Mouse (Mus musculus) gastrocnemius, adult 2 months (tissue): Measurements from ENCODE around the gene Traf7. TPM values are rescaled to one million over a fixed set of nuclear protein-coding genes. Genes with fewer than 3 reads are reported as not detected.
A peak's percentile ranks its signal among the peaks of the same experiment; 100 is the strongest.

Experiments
- DNase-seq: peaks from one replicate; pipeline ENCODE4 v3.0.0; 2022
- H3K27ac ChIP-seq: fragments of 200-600 bp; 2 replicates; pipeline ENCODE4 v1.8.1; 2022; ENCODE audit warnings: mild to moderate bottlenecking
- H3K4me3 ChIP-seq: fragments of 200-600 bp; 2 replicates; pipeline ENCODE4 v1.8.1; 2022; ENCODE audit warnings: mild to moderate bottlenecking, moderate library complexity
- CTCF ChIP-seq: fragments of 200-600 bp; IDR thresholded peaks from 2 replicates; pipeline ENCODE4 v1.8.1; 2022; ENCODE audit warnings: antibody characterized with exemption, mild to moderate bottlenecking, moderate library complexity
- intact Hi-C: fragments of 180-260 bp; cut with DNase I; formaldehyde crosslinking; loops from one replicate; pipeline ENCODE4 v1.15.1; 2025
- total RNA-seq, 2 experiments: library from RNA; stranded (reverse); gene quantifications; 2 replicates each; pipeline ENCODE4 v1.2.3; 2021

Traf7 gene
- total RNA-seq, 2 experiments from 2014 or later, result 27.3 to 35.2 TPM

DNA sequence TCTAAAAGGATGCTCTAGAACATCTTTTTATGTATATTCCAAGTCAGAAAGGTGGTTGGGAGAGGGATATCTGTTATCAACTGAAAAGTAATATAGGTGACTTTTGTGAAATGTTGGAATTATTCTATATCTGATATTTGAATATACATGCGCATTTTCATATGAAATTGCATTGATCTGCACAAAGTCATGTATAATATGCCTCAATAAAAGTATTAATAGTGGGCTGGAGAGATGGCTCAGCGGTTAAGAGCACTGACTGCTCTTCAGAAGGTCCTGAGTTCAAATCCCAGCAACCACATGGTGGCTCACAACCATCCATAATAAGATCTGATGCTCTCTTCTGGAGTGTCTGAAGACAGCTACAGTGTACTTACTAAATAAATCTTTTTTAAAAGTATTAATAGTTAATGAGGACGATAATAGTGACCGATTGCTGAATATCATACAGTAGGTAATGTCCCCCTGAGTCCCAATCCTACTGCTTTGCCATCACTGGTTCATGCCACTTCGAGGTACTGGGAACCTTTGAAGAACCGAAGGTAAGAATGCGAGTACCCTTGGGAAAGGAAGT, 58.3 kb downstream of the Traf7 start:
- no peak for DNase-seq
- intact Hi-C loops, result no loop called here
- Histone ChIP-seq H3K4me3 (peak overlapping the region; percentile 91), H3K27ac (peak overlapping the region; percentile 95)
- no peak for TF ChIP-seq CTCF

DNA sequence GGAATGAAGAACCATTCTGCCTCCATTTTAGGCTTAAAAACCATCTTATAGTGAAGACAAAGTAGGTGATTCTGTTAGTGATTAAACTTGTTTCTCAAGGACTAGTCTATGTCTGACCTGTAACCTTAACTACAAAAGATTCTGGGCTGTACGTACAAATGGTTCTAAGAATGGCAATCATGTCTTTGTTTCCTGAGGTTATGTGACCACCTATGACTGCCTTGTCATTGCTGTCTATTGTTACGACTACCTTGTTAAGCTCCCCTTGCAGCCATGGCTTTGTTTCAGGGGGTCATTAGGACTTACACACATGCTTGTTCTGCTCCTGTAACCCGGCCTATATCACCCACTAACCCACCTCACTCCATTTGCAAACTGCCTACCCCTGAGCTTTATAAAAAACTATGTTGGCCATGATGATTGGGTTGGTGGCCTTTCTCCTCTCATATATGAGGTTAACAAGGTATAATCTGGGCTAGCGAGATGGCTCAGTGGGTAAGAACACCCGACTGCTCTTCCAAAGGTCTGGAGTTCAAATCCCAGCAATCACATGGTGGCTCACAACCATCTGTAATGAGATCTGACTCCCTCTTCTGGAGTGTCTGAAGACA, 59.0 kb downstream of the Traf7 start:
- no peak for TF ChIP-seq CTCF
- no peak for DNase-seq
- Histone ChIP-seq H3K27ac (no peak overlapping the region), H3K4me3 (no peak overlapping the region)
- intact Hi-C loops, result no loop called here

DNA sequence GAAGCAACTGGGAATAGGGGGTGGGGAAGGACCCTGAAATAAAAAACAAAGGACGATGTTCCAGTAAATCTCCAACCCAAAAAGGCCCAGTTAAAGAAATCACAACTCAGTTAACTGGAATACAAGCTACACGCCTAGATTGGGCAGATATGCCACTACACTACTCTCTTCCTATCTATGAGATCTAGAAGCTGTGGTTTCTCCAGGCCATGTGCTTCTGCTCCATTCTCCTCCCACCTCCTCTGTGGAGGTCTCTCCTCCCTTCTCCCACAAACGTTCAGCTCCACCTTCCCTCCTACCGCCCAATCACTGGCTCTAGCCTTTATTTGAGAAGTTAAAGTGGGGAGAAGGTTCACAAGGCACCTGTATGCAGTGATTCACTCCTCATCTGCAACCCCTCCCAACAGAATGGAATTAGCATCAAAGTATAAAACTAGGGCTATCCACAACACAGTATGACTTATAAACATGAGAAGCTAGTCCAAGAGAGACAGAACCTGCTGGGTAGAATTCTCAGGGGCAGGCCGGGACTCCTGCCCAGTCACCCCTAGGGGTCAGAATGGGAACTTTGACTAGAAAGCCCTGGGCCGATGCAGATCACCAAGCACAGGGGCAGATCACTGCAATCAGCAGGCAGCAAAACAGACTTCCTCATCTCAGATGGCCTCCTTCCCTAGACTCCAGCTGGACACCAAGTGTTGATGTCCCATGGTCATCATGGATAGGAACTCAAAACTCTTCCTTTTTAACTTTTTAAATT, 64.2 kb downstream of the Traf7 start:
- intact Hi-C loops, result no loop called here
- no peak for TF ChIP-seq CTCF

DNA sequence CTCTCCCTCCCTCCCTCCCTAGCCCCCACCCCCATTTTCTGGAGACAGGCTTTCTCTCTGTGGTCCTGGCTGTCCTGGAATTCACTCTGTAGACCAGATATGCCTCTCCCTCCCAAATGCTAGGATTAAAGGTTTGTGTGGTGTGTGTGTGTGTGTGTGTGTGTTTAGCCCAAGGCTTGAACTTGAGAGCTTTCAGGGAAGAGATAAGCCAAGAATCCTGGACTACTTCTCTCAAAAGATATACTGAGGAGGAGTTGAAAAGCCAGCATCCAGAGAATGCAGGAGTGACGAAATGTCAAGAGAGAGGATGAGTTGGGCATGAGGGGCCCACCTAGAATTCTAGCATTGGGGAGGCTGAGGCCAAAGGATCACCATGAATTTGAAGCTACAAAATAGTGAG, 64.8 kb downstream of the Traf7 start:
- intact Hi-C loops, result no loop called here
- no peak overlapping the region for H3K4me3 ChIP-seq
- no peak overlapping the region for H3K27ac ChIP-seq
- no peak for DNase-seq
- TF ChIP-seq CTCF, result no peak

More for the DNA sequence above, 64.2 kb downstream of the Traf7 start:
- Histone ChIP-seq H3K27ac (no peak overlapping the region), H3K4me3 (no peak overlapping the region)
- no peak for DNase-seq

DNA sequence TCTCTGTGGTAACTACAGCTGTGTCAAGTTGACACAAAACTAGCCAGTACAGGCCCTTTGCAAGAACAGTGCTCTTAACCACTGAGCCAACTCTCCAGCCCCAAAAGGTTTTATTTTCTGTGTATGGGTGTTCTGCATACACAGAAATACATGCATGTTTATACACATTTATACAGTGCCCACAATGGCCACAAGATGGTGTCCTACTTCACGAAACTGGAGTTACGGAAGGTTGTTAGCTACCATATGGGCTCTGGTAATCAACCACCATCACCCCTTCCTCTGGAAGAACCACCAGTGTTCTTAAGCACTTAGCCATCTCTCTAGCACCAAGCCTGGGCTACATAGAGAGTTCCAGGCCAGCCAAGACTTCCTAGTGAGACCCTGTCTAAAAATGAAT, 66.2 kb downstream of the Traf7 start:
- H3K27ac ChIP-seq, result no peak overlapping the region
- TF ChIP-seq CTCF, result peak; percentile 56
- intact Hi-C loops, result no loop called here
- H3K4me3 ChIP-seq, result no peak overlapping the region
- no peak for DNase-seq

Other genes starting within 250 kb of the Traf7 start
- not detected for gene Abca17, start 176.9 kb downstream of the Traf7 start, total RNA-seq
- gene Abca3, start 176.0 kb downstream of the Traf7 start, total RNA-seq, result 1 to 10 TPM; 6.8 to 7.9 TPM
- 10 to 100 TPM; 51.9 TPM for gene Rnps1, start 113.4 kb downstream of the Traf7 start, total RNA-seq
- gene Eci1, start 101.3 kb downstream of the Traf7 start, total RNA-seq, result 100 to 1,000 TPM; 112 to 209 TPM
- gene Dnase1l2, start 84.8 kb downstream of the Traf7 start, total RNA-seq, result 1 to 10 TPM; 1.4 to 2.2 TPM
- 10 to 100 TPM; 11.4 to 16.5 TPM for gene E4f1, start 57.6 kb downstream of the Traf7 start, total RNA-seq
- 10 to 100 TPM; 50.8 to 56.3 TPM for gene Pgp, start 57.5 kb downstream of the Traf7 start, total RNA-seq
- gene Bricd5, start 54.1 kb downstream of the Traf7 start, total RNA-seq, result not detected
- 10 to 100 TPM; 12.1 to 14.8 TPM for gene Mlst8, start 48.9 kb downstream of the Traf7 start, total RNA-seq
- gene Caskin1, start 39.3 kb downstream of the Traf7 start, total RNA-seq, result under 1 TPM in 1 of 2 experiments, not detected in 1; 0.08 TPM
- gene Rab26, start 6.3 kb upstream of the Traf7 start, total RNA-seq, result not detected
- gene Pkd1, start 21.9 kb upstream of the Traf7 start, total RNA-seq, result 10 to 100 TPM; 18.3 to 25.0 TPM
- gene Tsc2, start 104.7 kb upstream of the Traf7 start, total RNA-seq, result 10 to 100 TPM; 84.9 to 90.4 TPM
- 1 to 10 TPM; 2.6 to 3.4 TPM for gene Nthl1, start 104.7 kb upstream of the Traf7 start, total RNA-seq
- gene Slc9a3r2, start 122.4 kb upstream of the Traf7 start, total RNA-seq, result 10 to 100 TPM; 27.8 to 52.9 TPM
- gene Npw, start 130.5 kb upstream of the Traf7 start, total RNA-seq, result not detected
- 10 to 100 TPM; 22.1 to 24.5 TPM for gene Zfp598, start 141.7 kb upstream of the Traf7 start, total RNA-seq
- not detected for gene Syngr3, start 162.0 kb upstream of the Traf7 start, total RNA-seq
- gene Gfer, start 168.2 kb upstream of the Traf7 start, total RNA-seq, result 10 to 100 TPM; 32.8 to 37.5 TPM
- gene Noxo1, start 168.3 kb upstream of the Traf7 start, total RNA-seq, result under 1 TPM; 0.56 to 0.74 TPM
- gene Tbl3, start 179.7 kb upstream of the Traf7 start, total RNA-seq, result 10 to 100 TPM; 15.5 to 16.7 TPM
- gene Rnf151, start 190.1 kb upstream of the Traf7 start, total RNA-seq, result not detected
- gene Rps2, start 190.2 kb upstream of the Traf7 start, total RNA-seq, result 100 to 1,000 TPM; 508 to 641 TPM
- 100 to 1,000 TPM; 367 to 608 TPM for gene Ndufb10, start 196.5 kb upstream of the Traf7 start, total RNA-seq
- gene Rpl3l, start 199.9 kb upstream of the Traf7 start, total RNA-seq, result 100 to 1,000 TPM; 753 to 889 TPM
- gene Msrb1, start 208.7 kb upstream of the Traf7 start, total RNA-seq, result 100 to 1,000 TPM; 165 to 220 TPM
- not detected for gene Hs3st6, start 225.1 kb upstream of the Traf7 start, total RNA-seq